Mouse (Mus musculus): ENCODE data around the gene Hes7.

- no peak for TF ChIP-seq GABPA (IDR thresholded peaks at IDR 0.05; ENCODE audit: low read depth, low read length)
- TF ChIP-seq MAX (IDR thresholded peaks at IDR 0.05; ENCODE audit: low read length): no peak
Measured at GRCm38 (mm10) chr11:69114018-69114417, 6.2 kb upstream of the Hes7 start.
